Mouse (Mus musculus): ENCODE measurements at regions not wholly inside any gene's neighbourhood (a gene's known extent, or its start where the extent isn't known, plus 50 kb on each side); places are given as distances from the start of the nearest gene placed in this dataset.

- TF ChIP-seq POLR2A (IDR thresholded peaks at IDR 0.05; ENCODE audit: borderline replicate concordance, insufficient read depth, low read length) (no peak), CTCF (IDR thresholded peaks at IDR 0.05; ENCODE audit: borderline replicate concordance, insufficient read depth, low read depth, low read length) (no peak)
These were observed 896.8 kb downstream of the Tmem114 start for GRCm38 (mm10) chr16:7527923-7528776.
